Mouse (Mus musculus) gastrocnemius, postnatal 14 days (tissue): Measurements from ENCODE around the gene Washc2. TPM values are rescaled to one million over a fixed set of nuclear protein-coding genes. Genes with fewer than 3 reads are reported as not detected.

Source experiments
- DNase-seq: peaks from one replicate; pipeline ENCODE4 v3.0.0; 2021; ENCODE audit warnings: mixed read lengths
- intact Hi-C: fragments of 180-260 bp; cut with DNase I; formaldehyde crosslinking; loops from one replicate; pipeline ENCODE4 v1.15.1; 2025; ENCODE audit warnings: low total_unique reads
- total RNA-seq, 2 experiments: library from RNA; stranded (reverse); gene quantifications; 2 replicates each; pipeline ENCODE4 v1.2.3; 2021

Washc2 gene
- total RNA-seq, 2 experiments from 2014 or later = 22.2 to 22.4 TPM

DNA sequence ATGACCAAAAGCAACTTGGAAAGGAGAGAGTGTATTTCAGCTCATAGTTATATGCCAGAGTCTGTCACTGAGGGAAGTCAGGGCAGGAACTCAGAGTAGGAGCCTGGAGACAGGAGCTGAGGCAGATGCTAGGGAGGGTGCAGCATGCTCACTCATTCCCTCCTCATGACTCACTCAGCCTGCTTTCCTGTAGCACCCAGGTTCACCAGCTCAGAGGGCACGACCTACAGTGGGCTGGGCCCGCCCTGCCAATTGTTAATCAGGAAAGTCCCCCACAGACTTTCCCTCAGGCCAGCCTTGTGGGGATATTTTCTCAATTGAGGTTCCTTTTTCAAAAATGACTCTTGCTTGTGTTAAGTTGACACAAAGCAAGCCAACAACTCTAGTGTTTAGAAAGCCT, 32.5 kb downstream of the Washc2 start:
- intact Hi-C loops = no loop called here
- no peak for DNase-seq

DNA sequence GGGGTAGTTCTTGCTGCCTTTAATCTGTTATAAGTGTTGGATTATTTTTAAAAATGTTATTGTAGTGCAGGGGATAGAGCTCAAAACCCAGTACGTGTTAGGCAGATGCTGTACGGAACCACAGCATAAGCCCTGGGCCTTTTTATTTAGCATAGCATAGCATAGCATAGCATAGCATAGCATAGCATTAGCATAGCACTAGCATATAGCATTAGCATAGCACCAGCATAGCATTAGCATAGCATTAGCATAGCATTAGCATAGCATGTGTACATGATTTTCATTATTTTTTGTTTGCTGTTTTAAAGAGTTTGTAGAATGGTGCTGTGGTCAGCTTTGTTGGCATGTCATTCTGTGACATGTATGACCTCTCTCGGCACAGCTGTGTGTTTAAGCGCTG, 51.8 kb downstream of the Washc2 start:
- intact Hi-C loops = loop anchor here (10.0 kb wide), 1 partner anchor 165 kb away; no protein-coding TSS in a partner anchor
- DNase-seq = no peak

DNA sequence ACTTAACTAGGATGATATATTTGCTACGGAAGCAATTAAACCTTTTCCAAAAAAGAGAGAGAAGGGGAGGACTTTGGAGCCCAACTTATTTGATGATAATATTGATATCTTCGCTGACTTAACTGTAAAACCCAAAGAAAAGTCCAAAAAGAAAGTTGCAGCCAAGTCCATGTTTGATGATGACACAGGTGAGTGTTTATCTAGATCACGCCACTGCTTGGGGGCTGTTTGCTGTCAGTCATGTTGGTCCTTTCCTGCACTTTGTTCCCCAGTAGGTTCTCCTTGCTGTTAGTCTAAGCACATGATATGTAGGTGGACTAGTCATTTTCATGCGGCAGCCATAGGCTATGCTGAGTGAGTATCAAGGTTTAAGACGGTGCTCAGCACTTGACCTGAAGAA, 52.6 kb downstream of the Washc2 start:
- intact Hi-C loops = loop anchor here (10.0 kb wide), 1 partner anchor 164 kb away; no protein-coding TSS in a partner anchor
- no peak for DNase-seq

GRCm38 (mm10) chr6:116262824-116263223, 55.0 kb downstream of the Washc2 start:
- DNase-seq = no peak
- intact Hi-C loops = loop anchor here (10.0 kb wide), 1 partner anchor 162 kb away; no protein-coding TSS in a partner anchor

DNA sequence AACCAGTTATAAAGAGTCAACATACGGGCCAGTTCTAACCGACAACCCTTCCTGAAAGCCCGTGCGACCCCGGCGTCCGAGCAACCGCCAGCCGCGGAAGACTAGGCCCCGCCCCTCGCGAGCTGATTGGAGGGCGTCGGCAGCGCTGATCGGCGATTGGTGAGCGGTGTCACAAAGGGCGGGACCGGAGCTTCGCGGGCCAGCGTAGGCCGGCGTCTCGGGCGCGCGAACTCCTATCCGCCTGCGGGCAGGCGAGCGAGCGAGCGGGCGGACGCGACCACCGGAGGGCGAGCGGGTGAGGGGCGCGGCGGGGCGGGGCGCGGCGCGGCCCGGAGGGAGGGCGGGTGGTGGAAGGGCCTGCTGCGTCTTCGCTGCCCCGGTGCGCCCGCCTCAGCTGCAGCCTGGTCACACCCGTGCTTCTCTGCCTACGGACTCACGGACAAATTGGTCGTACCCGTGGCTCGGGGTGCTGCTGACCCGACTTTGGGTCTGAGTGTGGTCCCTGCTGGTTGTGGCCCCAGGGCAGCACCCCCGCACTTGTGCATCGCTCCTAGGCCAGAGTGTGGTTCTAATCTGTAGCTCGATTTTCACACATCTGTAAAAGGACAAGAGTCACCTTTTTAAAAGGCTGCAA, 56.3 kb downstream of the Washc2 start, which contains the start of gene Zfand4:
Gene Zfand4, plus strand, starts transcription at position 205 of the 634 bp plus-strand sequence.
- peak; percentile 93 for DNase-seq
- intact Hi-C loops = loop anchor here (10.0 kb wide), 1 partner anchor 161 kb away; no protein-coding TSS in a partner anchor

DNA sequence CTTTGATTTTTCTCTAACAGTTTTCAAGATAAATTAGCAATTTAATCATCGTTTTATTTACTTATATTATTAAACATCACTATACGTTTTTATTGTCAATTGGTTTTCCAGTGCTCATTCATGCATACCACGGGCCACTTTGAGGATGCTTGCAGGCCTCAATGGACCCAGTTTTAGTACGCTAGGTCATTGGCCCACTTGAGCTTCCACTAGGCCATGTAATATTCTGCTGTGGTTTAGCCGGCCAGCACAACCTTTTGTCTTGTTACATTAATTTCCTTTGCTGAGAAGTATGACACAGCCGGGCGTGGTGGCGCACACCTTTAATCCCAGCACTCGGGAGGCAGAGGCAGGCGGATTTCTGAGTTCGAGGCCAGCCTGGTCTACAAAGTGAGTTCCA, 57.0 kb downstream of the Washc2 start:
- intact Hi-C loops = loop anchor here (10.0 kb wide), 1 partner anchor 160 kb away; no protein-coding TSS in a partner anchor
- no peak for DNase-seq

DNA sequence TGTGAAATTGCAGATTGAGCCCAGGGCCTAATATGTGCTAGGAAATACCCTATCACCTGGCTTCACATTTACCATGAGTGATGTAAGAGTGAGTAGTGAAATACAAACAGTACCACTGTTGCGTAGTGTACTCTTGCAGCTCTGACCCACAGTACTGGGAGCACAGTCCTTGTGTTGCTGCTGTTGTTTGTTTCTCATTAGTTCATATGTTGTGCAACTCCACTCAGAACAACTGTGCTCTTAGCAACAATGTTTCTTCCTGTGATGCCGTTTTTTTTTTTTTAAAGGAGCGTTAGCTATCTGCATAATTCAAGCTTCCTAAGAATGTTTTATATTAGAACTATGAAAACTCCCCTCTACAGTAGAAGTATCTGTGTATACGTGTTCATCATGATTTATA, 57.8 kb downstream of the Washc2 start:
- no peak for DNase-seq
- intact Hi-C loops = loop anchor here (10.0 kb wide), 1 partner anchor 159 kb away; no protein-coding TSS in a partner anchor

DNA sequence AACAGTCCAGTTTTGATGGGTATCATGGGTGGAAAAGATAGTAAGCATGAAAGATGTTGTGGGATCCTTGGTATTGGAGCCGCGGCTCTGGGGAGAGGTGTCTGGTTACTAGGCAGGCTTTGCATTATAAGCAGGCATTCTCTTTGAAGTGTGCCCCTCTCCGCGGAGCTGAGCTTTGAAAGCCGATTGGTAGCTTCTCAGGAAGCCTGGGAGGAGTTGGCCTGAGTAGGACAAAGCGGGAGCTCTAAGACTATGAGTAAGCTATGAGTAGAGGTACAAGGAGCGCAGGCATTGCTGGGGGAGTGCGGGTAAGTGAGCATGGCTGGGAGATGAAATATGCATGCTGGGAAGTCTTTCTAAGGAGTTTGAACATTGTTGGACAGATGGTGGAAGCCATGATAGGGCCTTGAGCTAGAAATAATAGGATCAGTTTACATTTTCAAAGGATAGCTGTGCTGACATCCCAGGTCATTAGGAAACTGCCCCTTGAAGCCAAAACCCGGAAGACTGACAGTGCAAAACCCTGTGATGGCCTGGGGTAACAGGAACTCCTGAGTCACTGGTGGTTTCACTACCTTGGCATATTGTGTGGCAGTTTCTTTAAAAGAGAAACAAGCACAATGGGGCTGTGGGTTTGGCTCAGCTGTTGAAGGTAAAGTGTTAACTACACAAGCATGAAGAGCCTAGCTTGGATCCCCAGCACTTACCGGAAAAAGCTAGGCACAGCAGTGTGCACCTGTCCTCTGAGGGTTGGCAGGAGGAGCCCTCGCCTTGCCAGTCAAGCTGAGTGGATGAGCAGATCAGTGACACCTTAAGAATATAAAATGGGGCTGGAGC, 58.7 kb downstream of the Washc2 start:
- DNase-seq = no peak
- intact Hi-C loops = loop anchor here (10.0 kb wide), 1 partner anchor 158 kb away; no protein-coding TSS in a partner anchor

DNA sequence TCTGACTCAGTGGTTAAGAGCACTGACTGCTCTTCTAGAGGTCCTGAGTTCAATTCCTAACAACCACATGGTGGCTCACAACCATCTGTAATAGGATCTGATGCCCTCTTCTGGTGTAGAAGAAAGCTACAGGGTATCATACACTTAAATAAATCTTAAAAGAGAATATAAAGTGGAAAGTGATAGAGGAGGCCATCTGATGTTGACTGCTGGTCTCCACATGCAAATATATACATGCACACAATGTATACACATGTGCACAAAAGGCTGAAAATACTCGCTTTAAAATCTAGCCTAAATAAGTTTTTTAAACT, 59.2 kb downstream of the Washc2 start:
- intact Hi-C loops = loop anchor here (10.0 kb wide), 1 partner anchor 158 kb away; no protein-coding TSS in a partner anchor
- no peak for DNase-seq

GRCm38 (mm10) chr6:116275695-116276094, 67.9 kb downstream of the Washc2 start:
- intact Hi-C loops = no loop called here
- DNase-seq = no peak

DNA sequence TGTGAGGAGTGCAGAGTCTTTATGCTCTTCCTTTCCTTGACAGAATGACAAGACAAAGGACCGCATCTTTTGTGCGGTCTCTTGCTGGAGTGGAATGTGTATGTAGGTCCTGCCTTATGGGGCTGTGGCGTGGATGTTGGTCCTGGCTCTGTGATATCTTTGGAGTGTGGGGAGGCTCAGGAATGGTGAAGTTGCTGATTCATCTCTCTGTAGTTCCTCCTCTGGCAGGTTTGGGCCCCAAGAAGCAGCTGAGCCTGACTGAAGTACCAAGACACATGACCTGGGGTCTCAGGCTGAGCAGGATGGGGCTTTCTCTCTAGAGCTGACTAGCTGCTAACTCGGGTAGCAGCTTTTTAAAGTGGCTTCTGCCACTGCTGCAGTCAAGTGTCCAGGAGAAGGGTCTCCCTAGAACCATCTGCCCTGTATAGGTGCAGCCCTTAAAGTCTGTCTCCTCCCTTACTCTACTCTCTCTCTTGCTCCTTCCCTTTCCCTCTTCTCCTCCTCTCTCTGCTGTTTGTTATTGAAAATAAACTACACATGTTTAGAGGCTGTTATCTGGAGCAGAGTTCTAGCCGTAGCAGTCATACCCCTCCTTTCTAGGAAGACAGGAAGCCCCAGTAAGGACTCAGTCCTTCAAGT, 71.0 kb downstream of the Washc2 start:
- DNase-seq = no peak
- intact Hi-C loops = no loop called here

- intact Hi-C loops = no loop called here
- no peak for DNase-seq
Measured at GRCm38 (mm10) chr6:116281014-116281413, 73.2 kb downstream of the Washc2 start.

GRCm38 (mm10) chr6:116282546-116282945, 74.7 kb downstream of the Washc2 start:
- DNase-seq = no peak
- intact Hi-C loops = no loop called here

GRCm38 (mm10) chr6:116283280-116283679, 75.4 kb downstream of the Washc2 start:
- DNase-seq = no peak
- intact Hi-C loops = no loop called here

- intact Hi-C loops = no loop called here
Measured at GRCm38 (mm10) chr6:116286321-116286720, 78.5 kb downstream of the Washc2 start.

GRCm38 (mm10) chr6:116286870-116287575, 79.2 kb downstream of the Washc2 start:
- intact Hi-C loops = no loop called here
- no peak for DNase-seq

More at GRCm38 (mm10) chr6:116286321-116286720, 78.5 kb downstream of the Washc2 start:
- no peak for DNase-seq

DNA sequence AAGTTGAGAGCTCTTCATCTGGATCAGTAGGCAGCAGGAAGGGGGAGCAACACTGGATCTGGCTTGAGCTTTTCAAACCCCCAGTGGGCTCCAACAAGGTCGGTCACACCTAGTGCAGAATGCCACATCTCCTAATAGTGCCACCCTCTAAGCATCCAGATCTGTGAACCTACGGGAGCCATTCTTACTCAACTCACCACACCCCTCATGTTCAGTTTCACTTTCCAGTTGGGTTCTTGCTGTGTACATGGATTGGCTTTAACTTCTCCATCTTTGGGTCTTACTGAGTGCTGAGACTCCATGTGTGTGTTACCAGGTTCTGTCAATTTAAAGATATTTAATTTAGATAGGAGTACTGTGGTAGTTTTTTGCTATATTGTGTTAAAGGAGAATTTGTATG, 103.6 kb downstream of the Washc2 start:
- intact Hi-C loops = no loop called here
- DNase-seq = no peak
